Mouse (Mus musculus) CH12.LX (cell line): ENCODE measurements around the gene Fbxl15. TPM values are rescaled to one million over a fixed set of nuclear protein-coding genes. Genes with fewer than 3 reads are reported as not detected.

ENCODE experiments used
- DNase-seq: peaks from one replicate; pipeline ENCODE4 v3.0.0-alpha.2; 2013; ENCODE audit errors: extremely low read depth
- H3K27ac ChIP-seq: 2 replicates; pipeline ENCODE4 v1.5.1; 2012; ENCODE audit warnings: low read depth, mild to moderate bottlenecking, control low read depth, moderate library complexity; ENCODE audit not compliant: insufficient read depth
- H3K27me3 ChIP-seq: replicated peaks from 2 replicates; pipeline ENCODE3; 2012; ENCODE audit warnings: inconsistent platforms
- H3K36me3 ChIP-seq, 2 experiments: replicated peaks in 1 of 2; 2 replicates each; pipeline versions ENCODE3 to v1.6.1; 2012; ENCODE audit warnings: inconsistent platforms in 1 of 2, low read length in 1 of 2, mild to moderate bottlenecking in 1 of 2, mixed read lengths in 1 of 2, moderate library complexity in 1 of 2; ENCODE audit not compliant: control insufficient read depth in 1 of 2, insufficient read depth in 1 of 2
- H3K4me1 ChIP-seq, 2 experiments: 2 replicates each; pipeline ENCODE4 v1.6.1; 2012; ENCODE audit warnings: inconsistent platforms in 1 of 2, moderate library complexity in 1 of 2; ENCODE audit not compliant: insufficient read depth in 2 of 2, control insufficient read depth in 1 of 2
- H3K4me2 ChIP-seq: 2 replicates; pipeline ENCODE4 v1.6.1; 2012; ENCODE audit warnings: low read depth, mild to moderate bottlenecking, control low read depth; ENCODE audit not compliant: poor library complexity, insufficient read depth, severe bottlenecking
- H3K4me3 ChIP-seq, 3 experiments: fragments of 150-350 bp in 1 of 3; sonication (generic) in 1 of 3; replicated peaks in 1 of 3; 2 replicates each; pipeline versions ENCODE3 to v1.5.1; 2011 to 2012; ENCODE audit warnings: low read depth in 2 of 3, low read length in 2 of 3, mild to moderate bottlenecking in 2 of 3, moderate library complexity in 2 of 3, control low read depth in 1 of 3, improper control_type of control experiment in 1 of 3, inconsistent platforms in 1 of 3, mixed read lengths in 1 of 3; ENCODE audit not compliant: poor library complexity in 1 of 3
- H3K79me2 ChIP-seq: replicated peaks from 2 replicates; pipeline ENCODE4 v1.6.1; 2012; ENCODE audit warnings: mild to moderate bottlenecking, moderate library complexity; ENCODE audit not compliant: control insufficient read depth, poor library complexity, insufficient read depth, severe bottlenecking; ENCODE audit errors: extremely low read depth
- H3K9ac ChIP-seq: 2 replicates; pipeline ENCODE4 v1.6.1; 2012; ENCODE audit warnings: low read depth, mild to moderate bottlenecking, control low read depth, moderate library complexity; ENCODE audit not compliant: insufficient read depth
- H3K9me3 ChIP-seq: replicated peaks from 2 replicates; pipeline ENCODE3; 2012; ENCODE audit warnings: low read length, inconsistent platforms, mixed read lengths
- EP300 ChIP-seq: IDR thresholded peaks from 2 replicates; pipeline ENCODE4 v1.6.1; 2011; ENCODE audit warnings: low read length, improper control_type of control experiment
- ETS1 ChIP-seq: conservative IDR thresholded peaks from 2 replicates; pipeline ENCODE4 v1.6.1; 2012; ENCODE audit warnings: low read depth, mild to moderate bottlenecking, inconsistent platforms, low read length, improper control_type of control experiment, moderate library complexity
- JUN ChIP-seq: IDR thresholded peaks from 2 replicates; pipeline ENCODE4 v1.6.1; 2011; ENCODE audit warnings: low read depth, mild to moderate bottlenecking, low read length, improper control_type of control experiment, moderate library complexity; ENCODE audit not compliant: insufficient read depth
- MAFK ChIP-seq: IDR thresholded peaks from 2 replicates; pipeline ENCODE4 v1.6.1; 2011; ENCODE audit warnings: low read length, improper control_type of control experiment; ENCODE audit not compliant: insufficient replicate concordance
- MAZ ChIP-seq: IDR thresholded peaks from 2 replicates; pipeline ENCODE4 v1.6.1; 2012; ENCODE audit warnings: low read depth, mild to moderate bottlenecking, inconsistent platforms, low read length, improper control_type of control experiment, moderate library complexity
- MEF2A ChIP-seq: IDR thresholded peaks from 2 replicates; pipeline ENCODE4 v1.6.1; 2014; ENCODE audit warnings: low read depth, mild to moderate bottlenecking, inconsistent platforms, low read length, improper control_type of control experiment, borderline replicate concordance
- MXI1 ChIP-seq: IDR thresholded peaks from 2 replicates; pipeline ENCODE4 v1.6.1; 2011; ENCODE audit warnings: mild to moderate bottlenecking, low read depth, low read length, improper control_type of control experiment
- NRF1 ChIP-seq: IDR thresholded peaks from 2 replicates; pipeline ENCODE4 v1.6.1; 2014; ENCODE audit warnings: low read depth, mild to moderate bottlenecking, inconsistent platforms, low read length, improper control_type of control experiment, moderate library complexity
- PAX5 ChIP-seq: IDR thresholded peaks from 2 replicates; pipeline ENCODE4 v1.6.1; 2012; ENCODE audit warnings: low read length, inconsistent platforms, mixed read lengths
- POLR2A ChIP-seq: IDR thresholded peaks from 2 replicates; pipeline ENCODE4 v1.6.1; 2011; ENCODE audit warnings: low read depth, mild to moderate bottlenecking, improper control_type of control experiment, low read length
- RCOR1 ChIP-seq: conservative IDR thresholded peaks from 2 replicates; pipeline ENCODE4 v1.6.1; 2012; ENCODE audit warnings: low read depth, mild to moderate bottlenecking, inconsistent platforms, low read length, improper control_type of control experiment
- SIN3A ChIP-seq: IDR thresholded peaks from 2 replicates; pipeline ENCODE4 v1.6.1; 2012; ENCODE audit warnings: low read length, improper control_type of control experiment, inconsistent platforms
- TBP ChIP-seq: conservative IDR thresholded peaks from 2 replicates; pipeline ENCODE4 v1.6.1; 2011; ENCODE audit warnings: low read depth, low read length, improper control_type of control experiment
- TCF12 ChIP-seq: IDR thresholded peaks from 2 replicates; pipeline ENCODE4 v1.6.1; 2014; ENCODE audit warnings: low read depth, mild to moderate bottlenecking, inconsistent platforms, low read length, improper control_type of control experiment
- USF1 ChIP-seq: IDR thresholded peaks from 2 replicates; pipeline ENCODE4 v1.6.1; 2014; ENCODE audit warnings: low read depth, mild to moderate bottlenecking, inconsistent platforms, low read length, improper control_type of control experiment
- USF2 ChIP-seq: conservative IDR thresholded peaks from 2 replicates; pipeline ENCODE4 v1.6.1; 2011; ENCODE audit warnings: low read depth, low read length, improper control_type of control experiment
- ZC3H11A ChIP-seq: IDR thresholded peaks from 2 replicates; pipeline ENCODE4 v1.6.1; 2012; ENCODE audit warnings: low read depth, mild to moderate bottlenecking, inconsistent platforms, low read length, improper control_type of control experiment
- ZKSCAN1 ChIP-seq: IDR thresholded peaks from 2 replicates; pipeline ENCODE4 v1.6.1; 2012; ENCODE audit warnings: low read depth, inconsistent platforms, low read length, improper control_type of control experiment, borderline replicate concordance
- ZNF384 ChIP-seq: IDR thresholded peaks from 2 replicates; pipeline ENCODE4 v1.6.1; 2012; ENCODE audit warnings: low read depth, low read length, improper control_type of control experiment, inconsistent platforms
- dilution Hi-C: fragments of 300-500 bp; cut with MboI; formaldehyde crosslinking; loops from 2 replicates; pipeline ENCODE4 v1.14.3; 2020; ENCODE audit warnings: low sequenced_read_pairs; ENCODE audit not compliant: extremely low pct_unique_long_range_greater_than_20kb, extremely low pct_ligation_motif_present
- in situ Hi-C: fragments of 300-500 bp; cut with MboI; formaldehyde crosslinking; loops from 3 replicates; pipeline ENCODE4 v1.14.3; 2019; ENCODE audit warnings: low sequenced_read_pairs, low pct_ligation_motif_present, low pct_unique_long_range_greater_than_20kb, mixed read lengths
- polyA plus RNA-seq: library from polyadenylated mRNA; unstranded; fragments of >175 nt; gene quantifications from 2 replicates; pipeline ENCODE4 v1.2.1, GENCODE M21; 2012; ENCODE audit warnings: low read depth; ENCODE audit not compliant: insufficient read length
- total RNA-seq, 2 experiments: library from RNA; depleted of rRNA; stranded (reverse); fragments of 300-350 nt in 1 of 2; fragments of >200 nt in 1 of 2; gene quantifications; 2 replicates each; pipeline ENCODE4 v1.2.3; 2012 to 2014

Gene Fbxl15
- total and polyA plus RNA-seq, 3 experiments = 7.6 to 9.9 (median 9.4) TPM

DNA sequence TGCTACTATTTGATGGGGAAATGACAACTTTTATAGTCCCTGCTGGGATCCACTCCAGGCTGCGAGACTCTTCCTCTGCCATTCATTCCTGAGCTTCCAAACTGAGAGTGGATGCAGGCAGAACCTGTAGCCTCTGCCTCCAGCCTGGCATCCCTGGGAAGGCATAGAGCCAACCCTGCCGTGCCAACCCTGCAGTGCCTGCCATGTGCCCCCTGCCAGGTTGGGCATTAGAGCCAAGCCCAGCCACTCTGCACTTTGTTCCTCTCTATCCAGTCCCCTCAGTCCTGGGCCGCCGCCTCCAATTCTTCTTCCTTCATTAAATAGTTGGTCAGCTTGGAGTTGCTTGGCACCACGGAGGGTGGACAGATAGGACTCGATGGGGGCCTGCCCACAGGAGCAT, 41.9 kb upstream of the Fbxl15 start:
- in situ Hi-C loops = no loop called here
- no peak overlapping the region for H3K4me3 ChIP-seq
- no peaks in the 10 kb centered on the region for H3K79me2 ChIP-seq
- peaks cover 47 to 63% of the 10 kb centered on the region in 2 experiments for H3K36me3 ChIP-seq
- dilution Hi-C loops = no loop called here
- no peak overlapping the region for H3K9ac ChIP-seq
- H3K27me3 ChIP-seq = no peaks in the 10 kb centered on the region
- DNase-seq = no peak
- no peak for TF ChIP-seq MAZ
- no peak for TF ChIP-seq POLR2A
- TF ChIP-seq TCF12 = no peak
- no peak for TF ChIP-seq USF1
- no peak for TF ChIP-seq MAFK
- TF ChIP-seq MEF2A = no peak
- TF ChIP-seq RCOR1 = no peak
- TF ChIP-seq JUN = no peak
- no peak for TF ChIP-seq ZKSCAN1
- no peaks in the 10 kb centered on the region for H3K9me3 ChIP-seq
- H3K4me2 ChIP-seq = no peak overlapping the region
- peaks cover 0 to 12% of the 10 kb centered on the region in 2 experiments; a peak in 2 of 4 replicates for H3K4me1 ChIP-seq
- H3K27ac ChIP-seq = no peak overlapping the region

- dilution Hi-C loops = no loop called here
- Histone ChIP-seq H3K4me2 (no peak overlapping the region), H3K27me3 (no peaks in the 10 kb centered on the region), H3K9me3 (no peaks in the 10 kb centered on the region)
- TF ChIP-seq USF2 (no peak), EP300 (no peak), NRF1 (no peak), ZKSCAN1 (no peak), SIN3A (no peak), ZNF384 (no peak), MEF2A (no peak), JUN (no peak), ETS1 (no peak), ZC3H11A (no peak), POLR2A (no peak), PAX5 (no peak), MXI1 (no peak), TBP (no peak)
- TF ChIP-seq, all 38 proteins: peak for 0
- Histone ChIP-seq H3K4me1 (peaks cover 0 to 9% of the 10 kb centered on the region in 2 experiments; a peak in 2 of 4 replicates), H3K4me3 (no peak overlapping the region), H3K79me2 (no peaks in the 10 kb centered on the region), H3K36me3 (peaks cover 42 to 56% of the 10 kb centered on the region in 2 experiments), H3K27ac (no peak overlapping the region), H3K9ac (no peak overlapping the region)
- no peak for DNase-seq
- in situ Hi-C loops = no loop called here
These were observed 41.1 kb upstream of the Fbxl15 start for GRCm38 (mm10) chr19:46286926-46287325.
